Mouse (Mus musculus) forebrain, embryonic 12.5 days (tissue): ENCODE measurements around the gene Fnip1. TPM values are rescaled to one million over a fixed set of nuclear protein-coding genes. Genes with fewer than 3 reads are reported as not detected.

Experiments used
- ATAC-seq: fragments of 200-750 bp; cut with Nextera tagmentation; 2 replicates; pipeline ENCODE4 v1.8.0; 2017; ENCODE audit warnings: moderate TSS enrichment; ENCODE audit not compliant: low FRiP score
- H3K27ac ChIP-seq: fragments of 300-500 bp; sonication (generic); 2 replicates; pipeline ENCODE4 v1.5.1; 2016; ENCODE audit warnings: mild to moderate bottlenecking
- H3K27me3 ChIP-seq: fragments of 300-500 bp; sonication (generic); 2 replicates; pipeline ENCODE4 v1.6.1; 2016; ENCODE audit warnings: mild to moderate bottlenecking
- H3K36me3 ChIP-seq: fragments of 300-500 bp; sonication (generic); replicated peaks from 2 replicates; pipeline ENCODE4 v1.6.1; 2016; ENCODE audit warnings: mild to moderate bottlenecking
- H3K4me1 ChIP-seq: fragments of 300-500 bp; sonication (generic); 2 replicates; pipeline ENCODE4 v1.6.1; 2016
- H3K4me2 ChIP-seq: fragments of 300-500 bp; sonication (generic); 2 replicates; pipeline ENCODE4 v1.6.1; 2016; ENCODE audit warnings: mild to moderate bottlenecking, moderate library complexity
- H3K4me3 ChIP-seq: fragments of 300-500 bp; sonication (generic); replicated peaks from 2 replicates; pipeline ENCODE4 v1.5.1; 2016; ENCODE audit warnings: mild to moderate bottlenecking
- H3K9ac ChIP-seq: fragments of 300-500 bp; sonication (generic); 2 replicates; pipeline ENCODE4 v1.6.1; 2016; ENCODE audit warnings: mild to moderate bottlenecking
- H3K9me3 ChIP-seq: fragments of 300-500 bp; sonication (generic); 2 replicates; pipeline ENCODE4 v1.6.1; 2016
- WGBS: fragments of 180-500 bp; shearing (Covaris S2); methylation state at CpG from one replicate; pipeline ENCODE4 v1.1.7; 2016; 5-methylcytosine and 5-hydroxymethylcytosine counted together
- polyA plus RNA-seq: library from polyadenylated mRNA; unstranded; fragments of >200 nt; fragmentation: Nextera tagmentation; extraction: Ambion mirVana; gene quantifications from 2 replicates; pipeline ENCODE4 v1.2.1, GENCODE M21; 2016

The Fnip1 gene
- polyA plus RNA-seq, 1 experiment from 2014 or later = 12.4 TPM

DNA sequence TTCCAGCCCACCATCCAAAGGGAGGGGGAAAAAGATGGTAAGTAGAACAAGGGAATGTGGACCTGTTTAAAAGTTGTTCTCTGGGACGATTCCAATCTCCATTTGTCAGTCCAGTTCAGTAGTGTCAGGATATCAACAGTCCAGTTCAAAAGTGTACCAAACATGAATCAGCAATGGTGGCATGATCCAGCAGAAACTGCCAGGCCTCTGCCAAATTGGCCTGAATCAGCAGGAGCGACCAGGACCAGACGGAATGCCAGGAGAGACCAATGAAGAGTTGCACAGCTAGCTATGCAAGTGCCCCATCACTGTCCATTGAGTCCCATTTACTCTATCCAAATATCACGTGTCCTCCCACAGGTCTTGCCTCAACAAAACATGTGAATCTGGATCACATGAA lies 34.2 kb downstream of the Fnip1 start:
- no peak overlapping the region for H3K9ac ChIP-seq
- H3K36me3 ChIP-seq = peaks cover 16% of the 10 kb centered on the region
- no peaks in the 10 kb centered on the region for H3K4me1 ChIP-seq
- ATAC-seq = no peak
- no peak overlapping the region for H3K27ac ChIP-seq
- H3K27me3 ChIP-seq = no peaks in the 10 kb centered on the region
- no peak overlapping the region for H3K4me2 ChIP-seq
- H3K4me3 ChIP-seq = no peak overlapping the region
- H3K9me3 ChIP-seq = no peaks in the 10 kb centered on the region
- 92% methylated on average over 4 of the region's 4 CpGs for WGBS

DNA sequence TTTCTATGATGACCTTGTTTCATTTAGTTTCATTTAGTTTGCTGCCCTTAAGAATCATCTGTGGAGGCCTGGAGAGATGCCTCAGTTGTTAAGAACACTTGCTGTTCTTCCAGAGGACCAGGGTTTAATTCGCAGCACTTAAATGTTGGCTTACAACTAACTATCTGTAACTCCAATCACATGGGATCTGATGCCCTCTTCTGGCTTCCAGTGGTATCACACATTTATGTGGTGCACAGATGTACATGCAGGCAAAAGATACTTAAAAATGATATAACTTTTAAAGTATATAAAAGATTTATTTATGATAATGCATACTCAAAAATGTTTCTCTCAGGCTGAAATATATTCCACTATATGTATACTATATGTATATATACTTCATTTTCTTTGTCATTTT lies 40.4 kb downstream of the Fnip1 start:
- no peak overlapping the region for H3K4me2 ChIP-seq
- WGBS = 92% methylated on average over 1 of the region's 1 CpGs
- no peaks in the 10 kb centered on the region for H3K4me1 ChIP-seq
- H3K27ac ChIP-seq = no peak overlapping the region
- H3K4me3 ChIP-seq = no peak overlapping the region
- H3K36me3 ChIP-seq = peaks cover 12% of the 10 kb centered on the region
- H3K27me3 ChIP-seq = no peaks in the 10 kb centered on the region
- H3K9me3 ChIP-seq = no peaks in the 10 kb centered on the region
- no peak for ATAC-seq
- H3K9ac ChIP-seq = no peak overlapping the region

- Histone ChIP-seq H3K4me3 (no peak overlapping the region), H3K4me1 (no peaks in the 10 kb centered on the region), H3K27me3 (no peaks in the 10 kb centered on the region), H3K36me3 (peaks cover under 1% of the 10 kb centered on the region; the same call in 1 of the 2 replicates), H3K27ac (no peak overlapping the region), H3K9ac (no peak overlapping the region), H3K4me2 (no peak overlapping the region), H3K9me3 (no peaks in the 10 kb centered on the region)
- 92% methylated on average over 3 of the region's 3 CpGs for WGBS
- ATAC-seq = no peak
These were observed 48.0 kb downstream of the Fnip1 start for GRCm38 (mm10) chr11:54486041-54486440.

GRCm38 (mm10) chr11:54491946-54492558 lies 54.1 kb downstream of the Fnip1 start:
- Histone ChIP-seq H3K9ac (no peak overlapping the region), H3K4me1 (no peaks in the 10 kb centered on the region), H3K27ac (no peak overlapping the region), H3K4me2 (no peak overlapping the region), H3K9me3 (no peaks in the 10 kb centered on the region), H3K4me3 (no peak overlapping the region), H3K36me3 (0 out of 2 replicates have a peak, but pooled peaks cover 2% of the 10 kb centered on the region), H3K27me3 (no peaks in the 10 kb centered on the region)
- 93% methylated on average over 1 of the region's 1 CpGs for WGBS
- no peak for ATAC-seq

DNA sequence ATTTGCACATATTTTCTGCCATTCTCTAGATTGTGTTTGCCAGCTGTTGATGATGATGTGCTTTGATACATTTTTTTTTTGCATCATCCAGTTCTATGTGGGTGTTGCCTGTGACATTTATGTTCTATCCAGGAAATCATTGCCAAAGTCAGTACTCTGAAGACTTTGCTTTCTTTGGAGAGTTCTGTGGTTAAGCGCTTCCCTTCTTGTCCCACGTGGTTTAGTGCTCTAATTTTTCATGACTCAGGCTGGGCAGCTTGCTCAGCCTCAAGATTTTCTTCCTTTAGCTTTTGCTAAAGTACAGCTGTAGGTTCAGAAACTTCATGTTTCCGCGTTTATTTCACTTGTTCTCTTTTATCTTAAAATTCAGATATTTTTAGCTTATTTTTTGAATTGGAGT lies 54.6 kb downstream of the Fnip1 start:
- Histone ChIP-seq H3K4me1 (no peaks in the 10 kb centered on the region), H3K36me3 (0 out of 2 replicates have a peak, but pooled peaks cover 2% of the 10 kb centered on the region), H3K4me3 (no peak overlapping the region), H3K4me2 (no peak overlapping the region), H3K9me3 (no peaks in the 10 kb centered on the region), H3K27me3 (no peaks in the 10 kb centered on the region), H3K27ac (no peak overlapping the region), H3K9ac (no peak overlapping the region)
- WGBS = 88% methylated on average over 4 of the region's 4 CpGs
- no peak for ATAC-seq

DNA sequence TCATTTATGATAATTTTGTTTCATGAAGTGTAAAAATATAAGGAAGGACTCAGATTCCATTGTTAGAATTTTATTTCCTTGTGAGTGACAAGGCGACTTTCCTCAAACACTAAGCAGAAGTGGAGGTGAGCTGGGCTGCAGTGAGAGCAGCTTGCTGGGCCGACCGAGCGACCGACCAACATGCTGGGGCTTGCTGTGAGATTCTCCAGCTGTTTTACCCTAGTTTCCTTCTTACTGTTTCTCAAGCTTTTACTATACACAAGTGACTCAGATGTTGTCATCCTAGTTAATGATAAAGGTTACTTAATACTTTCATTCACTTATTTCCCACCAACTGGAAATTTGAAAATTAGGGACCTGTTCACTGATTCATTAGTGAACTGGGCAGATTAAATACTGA lies 61.8 kb downstream of the Fnip1 start:
- Histone ChIP-seq H3K27me3 (no peaks in the 10 kb centered on the region), H3K4me3 (no peak overlapping the region), H3K36me3 (peaks cover 28% of the 10 kb centered on the region), H3K9ac (no peak overlapping the region), H3K9me3 (no peaks in the 10 kb centered on the region), H3K4me2 (no peak overlapping the region), H3K27ac (no peak overlapping the region), H3K4me1 (no peaks in the 10 kb centered on the region)
- WGBS = 91% methylated on average over 5 of the region's 5 CpGs
- no peak for ATAC-seq

- Histone ChIP-seq H3K36me3 (peaks cover 33% of the 10 kb centered on the region), H3K27me3 (no peaks in the 10 kb centered on the region), H3K4me2 (no peak overlapping the region), H3K27ac (no peak overlapping the region), H3K4me1 (no peaks in the 10 kb centered on the region), H3K9me3 (no peaks in the 10 kb centered on the region), H3K4me3 (no peak overlapping the region), H3K9ac (no peak overlapping the region)
- ATAC-seq = no peak
- 98% methylated on average over 4 of the region's 4 CpGs for WGBS
These were observed 64.7 kb downstream of the Fnip1 start for GRCm38 (mm10) chr11:54502546-54503245.

DNA sequence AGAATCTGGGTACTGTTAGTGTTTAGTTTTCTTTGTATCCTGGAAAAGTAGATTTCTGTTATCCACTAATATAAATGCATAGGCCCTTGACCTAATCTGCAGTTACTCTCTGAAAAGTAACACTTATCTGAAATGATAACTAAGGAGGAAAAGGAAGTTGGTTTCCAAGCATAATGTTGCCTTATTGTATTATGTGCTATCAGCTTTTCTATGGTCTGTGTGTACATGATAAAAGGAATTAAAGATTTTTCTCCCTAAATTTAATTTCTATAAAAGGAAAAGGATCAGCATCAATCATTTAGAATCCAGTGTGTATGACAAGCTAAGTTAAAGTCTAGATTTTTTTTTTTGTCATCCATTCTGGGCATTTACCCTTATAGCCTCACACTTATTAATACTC lies 75.6 kb downstream of the Fnip1 start:
- Histone ChIP-seq H3K9ac (no peak overlapping the region), H3K4me2 (no peak overlapping the region), H3K27me3 (no peaks in the 10 kb centered on the region), H3K36me3 (peaks cover 10% of the 10 kb centered on the region), H3K27ac (no peak overlapping the region), H3K9me3 (no peaks in the 10 kb centered on the region), H3K4me1 (no peaks in the 10 kb centered on the region), H3K4me3 (no peak overlapping the region)
- ATAC-seq = no peak

DNA sequence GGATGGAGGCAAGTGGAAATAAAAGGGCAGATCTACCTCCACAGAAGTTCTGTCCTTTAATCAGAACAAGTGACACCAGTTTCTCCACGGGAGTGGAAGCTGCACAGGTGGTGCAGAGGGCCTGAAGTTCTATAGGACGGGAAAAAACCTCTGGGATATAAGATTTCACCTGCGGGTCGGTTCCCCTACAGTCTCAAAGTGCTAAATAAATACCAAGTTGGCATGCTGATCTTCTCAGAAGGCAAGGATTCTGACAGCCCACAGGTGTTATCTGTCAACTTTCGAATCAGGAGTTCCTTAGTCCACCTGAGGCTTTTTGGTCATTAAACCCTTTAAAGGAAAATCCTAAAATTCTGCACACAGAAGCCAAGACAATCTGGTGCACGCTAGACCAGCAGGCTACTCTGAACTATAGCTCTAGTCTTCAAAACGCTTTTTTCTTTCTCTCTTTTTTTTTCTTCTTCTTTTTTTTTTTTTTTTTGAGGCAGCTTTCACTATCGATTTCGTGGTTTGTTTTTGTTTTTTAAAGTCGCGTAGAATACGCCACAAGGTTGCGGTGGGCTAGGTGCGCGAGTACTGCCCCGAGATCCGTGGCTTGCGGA lies 84.0 kb downstream of the Fnip1 start:
- no peaks in the 10 kb centered on the region for H3K36me3 ChIP-seq
- WGBS = 2% methylated on average over 18 of the region's 18 CpGs
- no peaks in the 10 kb centered on the region for H3K27me3 ChIP-seq
- peak overlapping the region; percentile 92 for H3K4me3 ChIP-seq
- H3K9ac ChIP-seq = peak overlapping the region; percentile 57
- H3K9me3 ChIP-seq = no peaks in the 10 kb centered on the region
- peak overlapping the region; percentile 59 for H3K4me2 ChIP-seq
- H3K27ac ChIP-seq = no peak overlapping the region; the same call in none of the 2 replicates
- peaks cover 23% of the 10 kb centered on the region for H3K4me1 ChIP-seq
- no peak for ATAC-seq

DNA sequence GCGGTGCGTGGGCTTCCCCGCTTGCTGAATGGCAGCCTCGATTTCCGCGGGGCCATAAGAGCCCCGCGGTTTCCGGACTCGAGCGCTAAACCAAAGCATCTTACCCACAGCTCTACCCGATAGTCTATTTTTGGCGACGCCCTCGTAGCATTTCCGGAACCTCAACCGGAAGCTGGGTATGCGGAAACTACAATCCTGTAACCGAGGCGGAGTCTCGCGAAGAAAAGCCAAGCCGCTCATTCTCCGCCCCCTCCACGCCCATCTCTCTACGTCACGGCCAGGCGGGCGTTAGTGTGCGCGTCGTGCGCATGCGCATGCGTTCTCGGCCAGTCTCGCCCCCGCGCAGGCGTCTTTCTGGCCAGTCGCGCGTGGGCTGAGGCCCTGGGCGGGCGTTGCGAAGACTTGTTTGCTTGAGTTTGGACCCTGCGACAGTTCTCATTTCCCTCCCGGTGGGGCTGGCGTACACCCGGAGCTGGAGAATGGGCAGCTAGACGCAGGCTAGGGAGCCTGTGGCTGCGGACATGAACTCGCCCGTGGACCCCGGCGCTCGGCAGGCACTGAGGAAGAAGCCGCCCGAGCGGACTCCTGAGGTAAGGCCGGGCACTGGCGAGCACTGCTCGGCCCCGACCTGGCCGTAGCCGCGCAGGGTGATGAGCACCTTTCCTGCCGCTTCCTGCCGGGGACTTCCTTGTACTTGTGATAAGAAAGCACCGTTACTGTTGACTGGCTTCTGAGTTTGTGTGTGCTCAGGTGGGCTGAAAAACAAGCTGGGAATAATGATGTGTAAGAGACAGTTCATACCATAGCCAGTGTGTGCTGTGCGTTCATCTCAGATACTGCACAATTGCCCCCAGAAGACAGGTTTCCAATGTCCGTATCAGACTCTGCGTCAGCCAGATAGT lies 84.8 kb downstream of the Fnip1 start, which contains the start of gene Rapgef6:
Rapgef6 (plus strand) TSS at position 319 of the 902 bp plus-strand sequence.
- ATAC-seq = peak; percentile 97
- H3K4me1 ChIP-seq = peaks cover 23% of the 10 kb centered on the region
- under 1% methylated on average over 73 of the region's 73 CpGs for WGBS

DNA sequence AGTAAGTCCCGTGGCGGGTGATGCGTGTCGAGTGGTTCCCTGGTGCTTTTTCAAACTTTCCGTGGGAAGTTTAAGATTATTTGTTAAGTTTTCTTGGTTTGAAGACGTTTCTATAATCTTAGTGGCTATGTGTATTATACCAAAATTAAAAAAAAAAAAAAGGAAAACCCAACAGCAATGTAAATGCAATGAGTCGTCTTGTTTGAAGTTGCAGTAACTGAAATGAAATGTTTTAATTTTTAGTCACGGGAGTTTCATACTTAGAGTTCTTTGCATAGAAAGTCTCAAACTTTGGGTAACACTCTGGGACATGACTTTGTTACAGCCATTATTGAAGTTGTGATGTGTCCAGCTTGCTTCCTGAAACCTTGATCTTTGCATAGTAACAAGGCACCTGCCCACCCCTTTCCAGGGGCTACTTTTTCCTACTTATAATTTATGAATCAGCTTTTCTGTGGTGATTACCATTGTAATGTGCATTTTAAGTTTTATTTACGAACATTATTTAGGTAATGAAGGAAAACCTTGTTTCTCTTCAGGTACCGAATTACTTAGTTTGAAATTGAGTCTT lies 85.5 kb downstream of the Fnip1 start:
- Histone ChIP-seq H3K27ac (peak overlapping the region; percentile 88; the same call in 1 of the 2 replicates), H3K36me3 (no peaks in the 10 kb centered on the region), H3K4me3 (peak overlapping the region; percentile 92), H3K9ac (peak overlapping the region; percentile 91), H3K4me2 (peak overlapping the region; percentile 59), H3K4me1 (peaks cover 23% of the 10 kb centered on the region), H3K27me3 (no peaks in the 10 kb centered on the region), H3K9me3 (no peaks in the 10 kb centered on the region)
- ATAC-seq = no peak
- 18% methylated on average over 10 of the region's 10 CpGs for WGBS

More for the DNA sequence above, 84.8 kb downstream of the Fnip1 start, which contains the start of gene Rapgef6:
- H3K4me3 ChIP-seq = peak within 1 kb of the TSS; percentile 92
- no peaks in the 10 kb centered on the region for H3K27me3 ChIP-seq
- no peaks in the 10 kb centered on the region for H3K36me3 ChIP-seq
- peak within 1 kb of the TSS; percentile 88 for H3K27ac ChIP-seq
- no peaks in the 10 kb centered on the region for H3K9me3 ChIP-seq
- H3K9ac ChIP-seq = peak within 1 kb of the TSS; percentile 91
- H3K4me2 ChIP-seq = peak within 1 kb of the TSS; percentile 59
